Mouse (Mus musculus): ENCODE data around the gene Gm10100. TPM values are rescaled to one million over a fixed set of nuclear protein-coding genes. Genes with fewer than 3 reads are reported as not detected.

The Gm10100 gene
- polyA plus RNA-seq (2012; rRNA removed), result not detected in 2 replicates

DNA sequence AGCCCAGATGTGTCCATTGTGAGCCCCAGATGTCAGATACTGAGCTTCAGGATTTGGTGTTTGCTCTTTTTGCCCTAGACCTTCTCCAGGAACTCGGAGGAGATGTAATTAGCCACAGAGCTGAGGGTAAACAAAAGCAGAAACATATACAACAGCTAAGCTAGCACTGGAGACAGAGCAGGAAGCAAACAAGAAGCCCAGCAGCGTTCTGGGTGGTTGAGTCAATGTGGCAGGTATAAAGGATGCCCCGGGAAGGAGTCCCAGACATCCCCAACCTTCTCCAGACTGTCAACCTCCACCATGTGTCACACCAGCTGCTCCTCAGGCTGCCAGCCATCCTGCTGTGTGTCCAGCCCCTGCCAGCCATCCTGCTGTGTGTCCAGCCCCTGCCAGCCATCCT lies at the start of gene Gm10100:
Gene Gm10100 (plus strand): TSS at position 301 of the 400 bp plus-strand sequence.

DNA sequence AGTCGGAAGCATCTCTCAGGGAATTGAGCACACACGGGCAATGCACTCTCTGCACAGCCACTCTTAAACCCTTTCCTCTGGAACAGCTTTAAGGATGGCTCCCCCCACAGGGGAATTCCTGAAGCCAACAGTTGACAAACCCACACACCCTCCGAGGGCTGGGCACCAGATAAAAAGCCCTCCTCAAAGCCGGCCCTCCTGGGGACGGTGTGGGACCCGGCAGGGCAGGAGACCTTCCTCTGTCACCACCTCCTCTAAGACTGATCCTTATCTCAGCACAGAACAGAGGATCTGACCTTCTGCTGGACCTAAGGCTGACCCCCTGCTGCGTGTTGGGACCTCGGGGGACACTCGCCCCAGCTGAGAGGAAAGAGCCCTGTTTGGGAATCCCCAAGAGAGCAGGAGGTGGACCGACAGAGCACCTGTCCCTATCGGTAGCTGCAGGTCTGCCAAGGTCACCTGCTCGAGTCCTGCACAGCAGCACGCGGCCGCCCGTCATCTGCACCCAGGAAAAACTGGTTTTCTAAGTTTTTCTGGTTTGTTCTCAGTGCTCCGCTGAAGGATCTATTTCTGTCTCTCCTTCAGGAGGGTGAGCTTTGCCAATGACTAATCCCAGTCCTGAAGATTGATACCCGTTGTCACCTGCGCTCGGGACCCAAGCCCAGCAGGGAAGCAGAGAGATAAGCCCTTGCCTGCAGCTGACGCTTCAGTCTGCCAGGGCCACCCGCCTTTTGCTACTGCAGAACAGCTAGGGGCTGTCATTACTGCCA lies 40.2 kb upstream of the Gm10100 start, which contains the start of gene Tspear:
Gene Tspear (plus strand): TSS at position 675 of the 770 bp plus-strand sequence.

DNA sequence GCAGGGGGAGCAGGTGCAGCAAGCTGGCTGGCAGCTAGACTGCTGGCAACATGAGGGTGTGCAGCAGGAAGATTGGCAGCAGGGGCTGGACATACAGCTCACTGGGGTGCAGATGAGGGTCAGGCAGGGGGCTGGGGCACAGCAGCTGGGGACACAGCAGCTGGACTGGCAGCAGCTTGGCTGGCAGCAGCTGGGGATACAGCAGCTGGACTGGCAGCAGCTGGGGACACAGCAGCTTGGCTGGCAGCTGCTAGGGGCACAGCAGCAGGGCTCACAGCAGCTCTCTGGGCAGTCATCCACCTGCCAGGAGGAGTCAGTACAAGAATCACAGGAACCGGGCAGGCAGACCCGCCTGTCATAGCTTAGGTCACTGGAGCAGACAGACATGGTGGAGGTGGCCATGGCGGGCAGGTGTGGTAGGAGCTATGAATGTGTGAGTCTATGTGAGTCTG lies 35.9 kb upstream of the Gm10100 start, which contains the start of gene Gm19402:
Gene Gm19402 (minus strand): TSS at position 402 of the 452 bp plus-strand sequence.

GRCm38 (mm10) chr10:77697133-77697532 lies 29.2 kb upstream of the Gm10100 start, which contains the start of gene Gm9508:
Gm9508 (minus strand) TSS chr10:77697233.

DNA sequence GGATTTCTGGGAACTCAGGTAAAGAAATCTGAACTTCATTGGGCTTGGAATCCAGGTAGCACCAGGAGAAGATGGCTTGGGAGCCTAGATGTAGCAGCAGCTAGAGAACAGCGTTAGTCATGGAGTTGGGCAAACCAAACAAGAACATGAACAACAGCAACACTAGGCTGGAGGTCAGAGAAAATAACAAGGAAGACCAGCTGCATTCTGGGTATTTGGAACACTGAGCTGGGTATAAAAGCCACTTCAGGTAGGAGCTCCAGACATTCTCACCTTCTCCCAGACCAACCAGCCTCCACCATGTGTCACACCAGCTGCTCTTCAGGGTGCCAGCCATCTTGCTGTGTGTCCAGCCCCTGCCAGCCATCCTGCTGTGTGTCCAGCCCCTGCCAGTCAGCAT lies 20.0 kb upstream of the Gm10100 start, which contains the start of gene Gm10272:
Gene Gm10272 (plus strand): TSS at position 301 of the 400 bp plus-strand sequence.

DNA sequence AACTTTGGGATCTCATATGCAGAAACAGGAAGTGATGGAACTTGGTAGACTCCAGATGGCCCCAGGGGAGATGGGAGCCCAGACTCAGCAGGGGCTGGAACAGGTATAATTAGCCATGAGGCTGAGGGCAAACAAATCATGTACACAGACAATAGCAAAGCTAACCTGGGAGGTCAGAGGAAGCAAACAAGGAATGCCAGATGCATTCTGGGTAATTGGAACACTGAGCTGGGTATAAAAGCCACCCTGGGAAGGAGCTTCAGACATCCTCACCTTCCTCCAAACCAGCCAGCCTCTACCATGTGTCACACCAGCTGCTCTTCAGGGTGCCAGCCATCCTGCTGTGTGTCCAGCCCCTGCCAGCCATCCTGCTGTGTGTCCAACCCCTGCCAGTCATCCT lies 15.1 kb upstream of the Gm10100 start, which contains the start of gene Gm10024:
Gene Gm10024 (plus strand): TSS at position 301 of the 400 bp plus-strand sequence.

DNA sequence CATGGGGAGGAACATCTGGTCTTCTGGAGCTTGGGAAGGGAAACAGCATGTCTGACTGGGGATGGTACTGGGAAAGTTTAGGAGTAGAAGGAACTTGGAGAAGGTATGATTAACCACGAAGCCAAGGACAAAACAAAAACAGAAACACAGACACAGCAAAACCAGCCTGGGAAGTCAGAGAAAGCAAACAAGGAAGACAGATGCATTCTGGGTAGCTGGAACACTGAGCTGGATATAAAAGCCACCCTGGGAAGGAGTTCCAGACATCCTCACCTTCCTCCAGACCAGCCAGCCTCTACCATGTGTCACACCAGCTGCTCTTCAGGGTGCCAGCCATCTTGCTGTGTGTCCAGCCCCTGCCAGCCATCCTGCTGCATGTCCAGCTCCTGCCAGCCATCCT lies 10.8 kb upstream of the Gm10100 start, which contains the start of gene Gm10142:
Gene Gm10142 (plus strand): TSS at position 301 of the 400 bp plus-strand sequence.

GRCm38 (mm10) chr10:77720299-77720698 lies 6.0 kb upstream of the Gm10100 start, which contains the start of gene Krtap12-1:
Krtap12-1 (plus strand) TSS chr10:77720599.

DNA sequence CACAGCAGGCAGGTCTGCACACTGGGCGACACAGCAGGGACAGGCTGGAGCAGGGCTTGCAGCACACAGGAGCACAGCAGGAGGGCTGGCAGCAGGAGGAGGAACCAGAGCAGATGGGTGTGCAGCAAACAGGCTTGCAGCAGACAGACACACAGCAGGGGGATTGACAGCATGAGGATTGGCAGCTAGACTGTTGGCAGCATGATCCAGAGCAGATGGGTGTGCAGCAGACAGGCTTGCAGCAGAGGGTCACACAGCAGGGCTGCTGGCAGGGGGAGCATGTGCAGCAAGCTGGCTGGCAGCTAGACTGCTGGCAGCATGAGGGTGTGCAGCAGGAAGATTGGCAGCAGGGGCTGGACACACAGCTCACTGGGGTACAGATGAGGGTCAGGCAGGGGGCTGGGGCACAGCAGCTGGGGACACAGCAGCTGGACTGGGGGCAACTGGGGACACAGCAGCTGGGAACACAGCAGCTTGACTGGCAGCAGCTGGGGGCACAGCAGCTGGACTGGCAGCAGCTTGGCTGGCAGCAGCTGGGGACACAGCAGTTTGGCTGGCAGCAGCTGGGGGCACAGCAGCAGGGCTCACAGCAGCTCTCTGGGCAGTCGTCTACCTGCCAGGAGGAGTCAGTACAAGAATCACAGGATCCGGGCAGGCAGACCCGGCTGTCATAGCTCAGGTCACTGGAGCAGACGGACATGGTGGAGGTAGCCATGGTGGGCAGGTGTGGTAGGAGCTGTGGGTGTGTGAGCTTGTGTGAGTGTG lies 15.8 kb downstream of the Gm10100 start, which contains the start of gene Gm18596:
Gene Gm18596 (minus strand): TSS at position 715 of the 765 bp plus-strand sequence.

GRCm38 (mm10) chr10:77751254-77751653 lies 25.0 kb downstream of the Gm10100 start, which contains the start of gene Gm9736:
Gm9736 (minus strand) TSS chr10:77751354.

GRCm38 (mm10) chr10:77759582-77759981 lies 33.3 kb downstream of the Gm10100 start, which contains the start of gene Gm3233:
Gm3233 (minus strand) TSS chr10:77759682.

DNA sequence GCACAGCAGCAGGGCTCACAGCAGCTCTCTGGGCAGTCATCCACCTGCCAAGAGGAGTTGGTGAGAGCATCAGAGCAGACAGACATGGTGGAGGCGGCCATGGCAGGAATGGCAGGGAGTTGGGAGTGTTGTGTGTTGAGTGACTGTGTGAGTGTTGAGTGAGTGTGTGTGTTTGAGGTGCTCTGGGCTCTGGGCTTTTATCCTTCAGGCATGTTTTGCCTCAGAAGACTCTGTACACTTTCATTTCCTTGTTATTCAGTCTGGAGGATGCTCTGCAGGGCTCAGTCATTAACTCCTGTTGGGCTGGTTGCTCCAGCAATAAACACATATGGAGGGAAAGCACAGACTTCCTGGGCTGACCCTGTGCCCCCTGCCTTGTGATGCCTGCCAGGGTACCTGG lies 44.9 kb downstream of the Gm10100 start, which contains the start of gene Gm3238:
Gene Gm3238 (minus strand): TSS at position 101 of the 400 bp plus-strand sequence.

Other genes with a start within 250 kb of the Gm10100 start
- gene Fam207a, start 210.7 kb upstream of the Gm10100 start, polyA plus RNA-seq (2012; rRNA removed), result 19.4 and 23.1 TPM in 2 replicates
- gene Itgb2, start 196.2 kb upstream of the Gm10100 start, polyA plus RNA-seq (2012; rRNA removed), result 2.7 and 4.4 TPM in 2 replicates
- 171 and 193 TPM in 2 replicates for gene Pttg1ip, start 144.8 kb upstream of the Gm10100 start, polyA plus RNA-seq (2012; rRNA removed)
- gene Sumo3, start 120.4 kb upstream of the Gm10100 start, polyA plus RNA-seq (2012; rRNA removed), result 60.3 and 68.3 TPM in 2 replicates
- gene Gm49325, start 120.3 kb upstream of the Gm10100 start, polyA plus RNA-seq (2012; rRNA removed), result not detected in 2 replicates
- gene Ube2g2, start 104.2 kb upstream of the Gm10100 start, polyA plus RNA-seq (2012; rRNA removed), result 21.8 and 23.2 TPM in 2 replicates
- 0.29 and 0.96 TPM in 2 replicates for gene Tspear, start 39.9 kb upstream of the Gm10100 start, polyA plus RNA-seq (2012; rRNA removed)
- not detected in 2 replicates for gene Gm19402, start 35.7 kb upstream of the Gm10100 start, polyA plus RNA-seq (2012; rRNA removed)
- not detected in 2 replicates for gene Gm9508, start 29.3 kb upstream of the Gm10100 start, polyA plus RNA-seq (2012; rRNA removed)
- not detected in 2 replicates for gene Gm10272, start 19.9 kb upstream of the Gm10100 start, polyA plus RNA-seq (2012; rRNA removed)
- not detected in 2 replicates for gene Gm10024, start 15.0 kb upstream of the Gm10100 start, polyA plus RNA-seq (2012; rRNA removed)
- 1.8 TPM in 1 of 2 replicates, not detected in the other for gene Gm10142, start 10.7 kb upstream of the Gm10100 start, polyA plus RNA-seq (2012; rRNA removed)
- 0.25 and 0.38 TPM in 2 replicates for gene Krtap12-1, start 5.9 kb upstream of the Gm10100 start, polyA plus RNA-seq (2012; rRNA removed)
- gene Gm18596, start 16.2 kb downstream of the Gm10100 start, polyA plus RNA-seq (2012; rRNA removed), result not detected in 2 replicates
- not detected in 2 replicates for gene Gm9736, start 24.9 kb downstream of the Gm10100 start, polyA plus RNA-seq (2012; rRNA removed)
- gene Gm3233, start 33.2 kb downstream of the Gm10100 start, polyA plus RNA-seq (2012; rRNA removed), result not detected in 2 replicates
- not detected in 2 replicates for gene Gm3238, start 44.8 kb downstream of the Gm10100 start, polyA plus RNA-seq (2012; rRNA removed)
- gene Gm7138, start 50.5 kb downstream of the Gm10100 start, polyA plus RNA-seq (2012; rRNA removed), result not detected in 2 replicates
- not detected in 2 replicates for gene Gm3250, start 56.1 kb downstream of the Gm10100 start, polyA plus RNA-seq (2012; rRNA removed)
- gene Gm7137, start 61.7 kb downstream of the Gm10100 start, polyA plus RNA-seq (2012; rRNA removed), result not detected in 2 replicates
- not detected in 2 replicates for gene Gm9639, start 68.6 kb downstream of the Gm10100 start, polyA plus RNA-seq (2012; rRNA removed)
- not detected in 2 replicates for gene Gm19668, start 72.6 kb downstream of the Gm10100 start, polyA plus RNA-seq (2012; rRNA removed)
- gene Gm9507, start 85.4 kb downstream of the Gm10100 start, polyA plus RNA-seq (2012; rRNA removed), result not detected in 2 replicates
- not detected in 2 replicates for gene Gm2696, start 88.2 kb downstream of the Gm10100 start, polyA plus RNA-seq (2012; rRNA removed)
- not detected in 2 replicates for gene Krtap10-4, start 100.6 kb downstream of the Gm10100 start, polyA plus RNA-seq (2012; rRNA removed)
- not detected in 2 replicates for gene Krtap10-10, start 109.5 kb downstream of the Gm10100 start, polyA plus RNA-seq (2012; rRNA removed)
- not detected in 2 replicates for gene Gm36176, start 120.3 kb downstream of the Gm10100 start, polyA plus RNA-seq (2012; rRNA removed)
- not detected in 2 replicates for gene Gm10318, start 126.4 kb downstream of the Gm10100 start, polyA plus RNA-seq (2012; rRNA removed)
- gene Gm3285, start 135.5 kb downstream of the Gm10100 start, polyA plus RNA-seq (2012; rRNA removed), result not detected in 2 replicates
- gene Lrrc3, start 176.1 kb downstream of the Gm10100 start, polyA plus RNA-seq (2012; rRNA removed), result 4.4 and 4.7 TPM in 2 replicates
- gene Trpm2, start 244.1 kb downstream of the Gm10100 start, polyA plus RNA-seq (2012; rRNA removed), result 0.29 and 0.33 TPM in 2 replicates

Measured in stomach, adult 2 months (tissue).